Mouse (Mus musculus): Measurements from ENCODE around the gene Ccdc70.
"Not testable (repeated sequence)": the region's sequence is repeated elsewhere in the genome, so short reads cannot be mapped to it uniquely, and the experiment has no call there.

Ccdc70 gene

DNA sequence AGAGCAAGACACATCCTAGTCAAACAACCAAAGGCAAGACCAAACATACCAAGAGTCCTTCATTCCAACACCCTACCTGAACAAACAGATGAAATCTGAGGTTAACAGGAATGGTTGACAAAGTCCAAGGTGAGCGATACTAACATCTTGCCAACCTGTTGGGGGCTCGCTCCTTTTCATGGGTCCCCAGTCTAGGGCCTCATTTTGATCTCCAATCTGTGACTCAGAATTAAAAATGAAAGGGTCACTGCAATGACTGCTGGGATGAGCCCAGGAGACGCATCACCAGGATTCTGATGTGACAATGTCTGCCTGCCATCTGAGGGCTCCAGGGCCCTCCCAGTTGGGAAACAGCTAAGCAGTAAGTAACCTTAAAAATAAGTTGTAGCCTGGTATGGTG lies at the start of gene Ccdc70:
Gene Ccdc70, plus strand, starts transcription at position 301 of the 400 bp plus-strand sequence.
- DNase-seq, result no peak

- not testable (repeated sequence) for DNase-seq
These were observed 38.8 kb upstream of the Ccdc70 start for GRCm38 (mm10) chr8:21930754-21931153.

GRCm38 (mm10) chr8:21932610-21933009 lies 37.0 kb upstream of the Ccdc70 start, which contains the start of gene Defb15:
TSS of gene Defb15 (minus strand) at chr8:21932710.
- DNase-seq, result no peak

DNA sequence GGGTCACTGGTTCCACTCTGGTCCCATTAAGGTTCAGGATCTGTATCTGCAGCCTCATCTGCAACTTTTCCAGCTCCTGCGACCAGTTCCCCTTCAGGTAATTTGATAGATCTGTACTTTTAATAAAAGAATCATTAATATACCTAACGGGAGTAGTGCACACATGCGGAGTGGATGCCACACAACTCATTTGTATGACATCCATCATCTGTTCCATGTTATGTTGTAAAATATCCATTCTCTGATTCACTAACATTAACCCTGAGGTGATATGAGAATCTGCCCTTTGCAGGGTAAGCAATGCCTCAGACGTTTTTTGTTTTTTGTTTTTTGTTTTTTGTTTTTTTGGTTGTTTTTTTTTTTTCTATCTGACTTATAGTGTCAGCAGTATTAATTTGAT lies 31.5 kb upstream of the Ccdc70 start, which contains the start of gene Defb35:
Gene Defb35, plus strand, starts transcription at position 301 of the 400 bp plus-strand sequence.
- DNase-seq, result not testable (repeated sequence)

DNA sequence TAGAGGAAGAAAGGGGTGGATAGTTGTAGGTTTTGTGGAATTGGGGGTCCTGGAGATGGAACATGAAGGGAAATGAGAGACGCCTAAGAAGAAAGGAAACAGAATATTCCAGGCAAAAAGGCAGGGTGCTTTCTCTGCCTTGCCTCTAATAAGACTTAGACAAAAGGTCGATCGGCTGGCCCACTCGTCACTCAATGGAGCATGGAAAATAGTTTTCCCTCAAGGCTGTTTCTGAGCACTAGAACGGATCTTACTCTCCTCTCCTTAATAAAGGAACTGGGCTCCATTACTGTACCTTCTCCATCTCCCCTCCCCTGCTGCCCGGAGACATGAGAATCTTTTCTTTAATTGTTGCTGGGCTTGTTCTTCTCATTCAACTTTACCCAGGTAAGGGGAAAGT lies 23.1 kb upstream of the Ccdc70 start, which contains the start of gene Defb13:
Gene Defb13, plus strand, starts transcription at position 301 of the 400 bp plus-strand sequence.
- no peak for DNase-seq

DNA sequence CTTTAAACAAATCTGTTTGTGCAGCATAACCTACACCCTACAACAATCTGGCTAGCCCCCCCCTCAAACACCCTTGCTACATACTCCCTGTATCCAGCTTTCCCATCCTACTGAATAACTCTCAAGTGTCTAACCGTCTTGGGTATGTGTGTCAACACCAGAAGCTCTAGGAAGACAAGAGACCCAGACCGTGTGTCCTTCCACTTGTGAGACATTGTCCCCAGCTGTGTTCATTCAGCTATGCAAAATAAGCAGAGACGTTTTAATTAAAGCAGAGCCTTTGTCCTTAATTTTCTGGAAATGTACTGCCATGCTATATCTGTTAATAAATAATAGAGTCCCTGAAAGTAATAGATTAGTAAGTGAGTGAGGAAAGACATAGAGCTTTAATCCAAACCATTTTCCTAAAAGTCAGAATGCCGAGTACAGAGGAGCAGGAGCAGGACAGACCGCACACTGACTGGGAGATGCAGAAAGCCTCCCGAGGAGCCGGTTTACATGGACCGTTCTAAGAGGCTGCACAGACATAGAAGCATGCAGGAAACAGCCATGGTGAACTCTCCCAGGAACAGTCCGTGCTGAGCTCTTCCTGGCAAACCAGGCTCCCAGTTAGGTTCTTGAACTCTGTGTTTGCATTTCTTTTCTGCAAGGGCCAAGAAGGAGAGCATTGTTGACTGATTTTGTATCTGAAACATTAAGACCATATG lies 22.1 kb upstream of the Ccdc70 start:
- DNase-seq, result no peak

GRCm38 (mm10) chr8:21955321-21955720 lies 14.3 kb upstream of the Ccdc70 start:
- DNase-seq, result peak; percentile 3 to 16

- DNase-seq, result no peak
These were observed 13.2 kb upstream of the Ccdc70 start for GRCm38 (mm10) chr8:21956336-21956735.

- no peak for DNase-seq
These were observed 11.2 kb upstream of the Ccdc70 start, which contains the start of gene Fam90a1a for GRCm38 (mm10) chr8:21958414-21958813. TSS of gene Fam90a1a (plus strand) at chr8:21958714.

DNA sequence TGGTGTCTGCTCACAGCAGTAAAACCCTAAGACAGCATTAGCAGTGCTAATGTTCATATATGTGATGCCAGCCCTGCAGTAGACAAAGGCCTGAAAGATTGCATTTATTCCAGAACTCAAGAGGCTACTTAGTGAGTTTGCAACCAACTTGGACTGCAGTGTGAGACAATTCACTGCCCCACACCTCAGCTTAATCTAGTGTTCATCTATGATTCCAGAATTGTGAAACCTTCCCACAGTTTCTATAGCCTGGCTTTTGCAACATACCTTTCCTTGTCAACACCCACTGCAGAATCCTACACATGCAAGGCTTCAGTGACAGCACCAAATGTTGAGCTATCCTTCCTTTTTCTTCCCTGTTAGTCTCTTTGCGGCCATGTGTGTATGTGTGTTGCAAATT lies 2.9 kb upstream of the Ccdc70 start:
- no peak for DNase-seq

GRCm38 (mm10) chr8:21978193-21978592 lies 8.6 kb downstream of the Ccdc70 start:
- DNase-seq, result no peak

DNA sequence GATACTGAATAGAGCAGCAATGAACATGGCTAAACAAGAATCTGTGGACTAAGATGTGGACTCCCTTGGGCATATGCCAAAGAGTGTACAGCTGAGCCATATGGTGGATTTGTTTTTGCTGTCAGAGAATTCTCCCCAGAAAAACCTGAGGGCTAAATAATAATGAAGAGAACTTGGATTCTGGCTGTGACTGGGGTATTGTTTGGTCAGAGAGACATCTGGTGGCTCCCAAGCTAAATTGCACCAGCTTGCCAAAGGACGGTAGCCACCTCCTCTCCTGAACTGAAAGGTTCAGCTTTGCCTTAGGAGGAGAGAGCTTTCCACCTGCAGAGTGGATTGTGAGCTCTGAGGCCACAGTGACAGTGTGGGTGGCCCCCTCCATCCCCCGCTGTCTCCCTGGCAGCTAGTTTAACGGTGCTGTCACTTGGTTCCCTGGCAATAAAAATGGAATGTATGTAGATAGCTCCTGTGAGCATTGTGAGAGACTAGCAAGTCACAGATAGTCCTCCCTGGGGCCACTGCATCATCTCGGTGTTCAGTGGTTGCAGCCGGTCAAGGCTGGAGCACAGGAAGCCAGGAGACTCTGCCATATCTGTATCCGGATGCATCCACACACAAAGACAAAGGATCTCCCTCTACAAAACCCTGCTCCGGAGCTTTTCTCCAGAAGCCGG lies 12.2 kb downstream of the Ccdc70 start:
- no peak for DNase-seq

DNA sequence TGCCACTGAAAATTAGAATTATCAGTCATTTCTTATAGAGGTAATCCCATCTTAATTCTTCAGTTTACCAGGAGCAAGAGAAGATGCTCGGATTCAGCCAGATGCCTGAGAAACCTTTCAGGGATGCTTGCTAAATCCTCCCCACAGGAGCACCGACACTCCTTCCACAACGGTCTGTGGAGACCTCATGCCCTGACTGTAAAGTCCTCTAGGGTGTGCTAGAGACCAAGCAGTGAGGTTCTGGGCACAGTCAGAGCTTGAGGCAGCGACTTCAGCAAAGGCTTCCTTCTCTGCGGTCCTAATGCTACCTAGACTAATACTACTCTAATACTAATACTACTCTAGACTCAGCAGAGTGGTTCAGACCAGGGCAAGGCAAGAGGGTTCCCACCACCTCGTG lies 22.6 kb downstream of the Ccdc70 start:
- peak in 1 of 2 experiments; percentile 8 for DNase-seq

GRCm38 (mm10) chr8:21995181-21995580 lies 25.6 kb downstream of the Ccdc70 start:
- no peak for DNase-seq

GRCm38 (mm10) chr8:22004750-22005522 lies 35.4 kb downstream of the Ccdc70 start:
- DNase-seq, result no peak

DNA sequence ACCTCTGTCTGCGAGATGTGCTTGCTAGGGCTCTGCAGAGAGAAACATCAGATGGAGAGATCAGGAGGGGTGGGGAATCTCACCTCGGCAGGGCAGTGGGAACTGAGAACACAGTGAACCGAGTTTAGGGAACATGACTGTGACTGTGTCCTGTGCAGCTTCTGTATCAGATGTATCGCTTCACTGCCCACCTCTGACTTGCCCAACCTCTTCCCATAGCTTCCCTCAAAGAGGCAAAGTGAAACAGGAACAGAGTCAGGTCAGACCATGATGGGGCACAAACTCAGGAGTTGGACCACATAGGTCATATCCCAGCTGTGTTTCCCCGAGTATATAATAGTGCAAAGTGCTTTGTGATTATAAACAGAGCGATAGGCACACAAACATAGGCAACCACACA lies 36.8 kb downstream of the Ccdc70 start:
- no peak for DNase-seq

- DNase-seq, result no peak
These were observed 39.8 kb downstream of the Ccdc70 start for GRCm38 (mm10) chr8:22009403-22009802.

GRCm38 (mm10) chr8:22013034-22013707 lies 43.6 kb downstream of the Ccdc70 start:
- DNase-seq, result no peak

- DNase-seq, result no peak
These were observed 48.2 kb downstream of the Ccdc70 start for GRCm38 (mm10) chr8:22017731-22018130.

DNA sequence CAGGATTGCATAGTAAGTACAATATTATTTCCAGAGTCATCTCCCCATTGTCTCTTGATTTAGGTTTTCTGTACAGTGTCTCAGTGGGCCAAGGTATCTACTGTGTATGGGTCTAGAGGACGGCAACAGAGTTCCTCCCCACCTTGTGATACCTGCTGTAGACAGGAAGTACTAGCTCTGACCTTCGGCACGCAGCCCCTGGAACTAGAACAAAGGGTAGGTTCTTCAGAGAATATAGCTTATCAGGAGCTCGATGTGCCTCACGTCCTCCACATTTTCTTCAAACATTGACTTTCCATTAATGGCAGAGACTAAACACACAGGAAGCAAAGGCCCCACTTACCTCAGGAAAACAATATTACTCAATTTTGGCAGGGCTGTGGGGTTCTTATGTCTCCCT lies 49.9 kb downstream of the Ccdc70 start:
- no peak for DNase-seq

DNA sequence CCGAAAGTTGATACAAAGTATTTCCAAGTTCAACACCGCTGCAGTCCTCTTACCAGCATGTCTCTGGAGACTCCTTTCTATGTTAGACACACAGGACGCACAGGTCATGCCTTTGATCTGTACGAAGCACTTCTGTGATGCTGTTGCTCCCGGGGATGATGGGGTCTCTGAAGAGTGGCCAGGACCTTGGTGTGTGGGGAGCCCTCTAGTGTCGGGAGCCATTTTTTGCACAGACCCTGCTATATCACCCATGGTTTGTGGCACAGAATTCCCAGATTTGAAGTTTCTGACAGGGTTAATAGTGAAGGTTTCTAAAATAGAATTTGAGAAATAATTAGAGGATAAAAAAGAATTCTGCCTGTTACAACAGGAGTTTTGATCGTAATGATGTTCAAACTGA lies 52.7 kb downstream of the Ccdc70 start:
- no peak for DNase-seq
